Mouse (Mus musculus): Measurements from ENCODE around the gene Nupr1.

Nupr1 gene

DNA sequence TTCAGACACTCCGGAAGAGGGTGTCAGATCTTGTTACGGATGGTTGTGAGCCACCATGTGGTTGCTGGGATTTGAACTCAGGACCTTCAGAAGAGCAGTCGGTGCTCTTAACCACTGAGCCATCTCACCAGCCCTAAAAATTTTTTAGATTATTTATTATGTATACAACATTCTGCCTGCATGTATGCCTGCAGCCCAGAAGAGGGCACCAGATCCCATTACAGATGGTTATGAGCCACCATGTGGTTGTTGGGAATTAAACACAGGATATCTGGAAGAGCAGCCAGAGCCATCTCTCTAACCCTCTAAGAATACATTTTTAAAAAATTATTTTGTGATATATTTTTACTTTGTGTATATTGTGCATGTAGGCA is 12.6 kb upstream of the Nupr1 start:
- peak; percentile 53 for DNase-seq (ENCODE audit: low spot score)

DNA sequence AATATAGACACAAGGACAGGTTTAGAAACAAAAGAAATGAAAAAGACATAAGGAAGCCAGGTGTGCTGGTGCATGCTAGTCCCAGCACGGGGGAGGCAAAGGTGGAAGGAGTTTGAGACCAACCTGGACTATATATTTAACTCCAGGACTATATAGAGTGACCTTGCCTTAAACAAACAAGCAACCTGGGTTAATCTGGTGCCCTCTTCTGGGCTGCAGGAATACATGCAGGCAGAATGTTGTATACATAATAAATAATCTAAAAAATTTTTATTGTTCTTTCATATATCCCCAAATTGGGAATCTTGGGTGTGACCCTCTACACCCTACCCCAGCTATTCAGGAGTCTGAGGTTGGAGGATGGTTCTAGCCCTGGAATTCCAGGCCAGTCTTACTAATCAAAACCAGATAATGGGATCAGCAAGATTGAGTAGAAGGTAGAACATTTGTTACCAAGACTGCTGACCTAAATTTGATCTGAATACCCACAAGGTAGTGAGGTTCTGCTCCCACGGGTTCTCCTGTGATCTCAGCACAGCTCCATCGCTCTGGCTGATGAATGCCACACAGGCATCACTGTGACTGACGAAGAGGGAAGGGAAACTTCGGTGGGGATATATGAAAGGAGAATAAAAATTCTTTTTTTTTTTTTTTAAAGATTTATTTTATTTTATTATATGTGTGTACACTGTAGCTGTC is 12.0 kb upstream of the Nupr1 start:
- DNase-seq (ENCODE audit: low spot score): no peak

DNA sequence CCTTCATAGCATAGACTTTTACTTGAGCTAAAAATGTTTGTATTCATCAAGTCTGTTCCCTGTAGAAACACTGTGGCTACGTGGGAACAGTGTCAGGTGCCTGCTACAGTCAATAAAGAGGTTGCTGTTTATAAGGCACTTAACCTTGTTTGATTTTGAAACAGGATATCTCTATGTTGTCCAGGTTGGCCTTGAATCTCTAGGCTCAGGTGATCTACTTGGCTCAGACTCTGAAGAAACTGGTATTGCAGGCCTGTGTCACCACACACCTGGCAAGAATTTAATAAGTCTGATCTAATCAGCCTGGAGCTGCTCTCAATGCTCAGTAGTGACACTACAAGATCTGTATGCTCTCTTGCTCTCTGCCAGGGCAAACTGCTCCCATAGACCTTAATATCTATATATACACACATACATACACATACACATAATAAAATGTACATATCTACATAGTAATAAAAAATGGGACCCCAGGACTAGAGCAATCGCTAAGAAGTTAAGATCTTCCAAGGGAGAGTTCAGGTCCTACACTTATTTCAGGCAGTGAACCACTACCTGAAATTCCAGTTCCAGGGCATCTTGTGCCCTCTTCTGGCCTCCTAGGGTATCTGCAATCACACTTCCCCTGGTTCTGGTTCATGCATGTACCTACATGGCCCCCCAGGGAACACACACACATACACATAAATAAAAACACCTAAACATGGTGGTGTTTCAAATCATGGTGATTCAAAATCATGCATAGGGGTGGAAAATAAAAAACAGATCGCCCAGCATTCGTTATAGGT is 6.3 kb upstream of the Nupr1 start:
- DNase-seq (ENCODE audit: low spot score): peak; percentile 68

DNA sequence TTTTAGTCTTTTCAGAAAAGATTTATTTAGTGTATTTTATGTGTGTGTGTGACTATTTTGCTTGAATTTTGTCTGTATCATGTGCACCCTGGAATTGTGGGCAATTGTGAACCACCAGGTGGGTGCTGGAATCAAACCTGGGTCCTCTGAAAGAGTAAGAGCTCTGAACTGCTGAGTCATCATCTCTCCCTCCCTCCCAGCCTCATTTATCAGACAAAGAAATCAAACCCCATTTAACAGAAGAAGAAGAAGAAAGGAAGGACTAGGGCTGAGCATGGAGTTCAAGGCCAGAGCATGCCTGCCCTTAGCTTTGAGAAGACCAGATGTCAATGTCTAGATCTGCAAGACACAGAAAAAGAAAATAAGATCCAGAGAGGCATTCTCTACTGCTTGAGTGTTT is 4.7 kb upstream of the Nupr1 start:
- DNase-seq (ENCODE audit: low spot score): no peak

DNA sequence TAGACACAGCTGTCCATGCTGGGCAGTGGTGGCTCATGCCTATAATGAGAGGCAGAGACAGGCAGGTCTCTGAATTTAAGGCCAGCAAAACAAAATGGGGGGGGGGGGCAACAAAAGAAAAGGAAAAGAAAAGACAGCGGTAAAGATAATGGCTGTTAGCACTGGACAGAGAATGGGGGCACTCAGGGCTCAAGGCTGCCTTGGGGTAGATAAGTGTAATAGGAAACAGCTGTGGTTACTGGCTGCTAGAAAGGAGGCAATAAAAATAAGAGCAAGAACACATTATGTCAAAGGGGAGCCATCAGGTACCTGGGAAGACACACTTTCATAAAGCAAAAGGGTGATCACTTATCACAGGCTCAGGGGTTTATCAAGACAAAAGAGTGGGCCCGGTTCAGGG is 1.8 kb upstream of the Nupr1 start:
- no peak for DNase-seq (ENCODE audit: low spot score)

DNA sequence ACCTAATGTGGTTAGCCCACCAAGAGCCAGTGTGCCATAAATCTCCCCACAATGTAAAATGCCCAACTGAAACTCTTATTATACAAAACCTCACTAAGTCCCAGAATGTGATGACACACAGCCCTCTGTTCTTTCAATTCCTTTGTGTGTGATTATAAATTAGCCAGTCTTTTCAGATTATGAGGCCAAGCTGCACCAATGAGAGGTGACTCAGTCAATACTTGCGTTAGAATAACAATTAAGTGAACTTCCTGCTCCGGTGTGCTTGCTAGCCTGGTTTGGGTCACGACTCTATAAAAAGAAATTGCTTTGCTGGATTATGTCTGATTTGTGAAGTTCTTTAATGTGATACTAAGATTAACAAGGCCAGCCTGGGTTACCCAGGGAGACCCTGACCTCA is 746 bp downstream of the Nupr1 start:
- DNase-seq (ENCODE audit: low spot score): no peak

DNA sequence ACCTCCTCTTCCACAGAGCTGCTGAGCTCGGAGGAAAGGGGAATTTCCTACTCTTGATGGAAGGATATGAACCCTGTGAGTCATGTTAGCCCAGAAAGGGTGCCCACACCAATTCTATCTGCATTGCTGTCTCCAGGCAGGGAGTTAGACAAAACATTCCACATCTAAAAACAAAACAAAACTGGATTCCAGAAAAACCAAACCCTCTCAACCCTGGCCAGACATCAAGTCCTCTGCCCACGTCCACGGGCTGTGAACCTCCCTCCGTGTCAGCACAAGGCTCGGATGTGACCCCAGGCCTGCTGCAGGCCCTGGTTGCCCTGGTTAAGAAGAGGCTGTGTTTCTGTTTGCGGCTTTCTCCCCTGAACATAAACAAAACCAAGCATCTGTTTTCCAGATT is 2.5 kb downstream of the Nupr1 start:
- DNase-seq (ENCODE audit: low spot score): no peak

DNA sequence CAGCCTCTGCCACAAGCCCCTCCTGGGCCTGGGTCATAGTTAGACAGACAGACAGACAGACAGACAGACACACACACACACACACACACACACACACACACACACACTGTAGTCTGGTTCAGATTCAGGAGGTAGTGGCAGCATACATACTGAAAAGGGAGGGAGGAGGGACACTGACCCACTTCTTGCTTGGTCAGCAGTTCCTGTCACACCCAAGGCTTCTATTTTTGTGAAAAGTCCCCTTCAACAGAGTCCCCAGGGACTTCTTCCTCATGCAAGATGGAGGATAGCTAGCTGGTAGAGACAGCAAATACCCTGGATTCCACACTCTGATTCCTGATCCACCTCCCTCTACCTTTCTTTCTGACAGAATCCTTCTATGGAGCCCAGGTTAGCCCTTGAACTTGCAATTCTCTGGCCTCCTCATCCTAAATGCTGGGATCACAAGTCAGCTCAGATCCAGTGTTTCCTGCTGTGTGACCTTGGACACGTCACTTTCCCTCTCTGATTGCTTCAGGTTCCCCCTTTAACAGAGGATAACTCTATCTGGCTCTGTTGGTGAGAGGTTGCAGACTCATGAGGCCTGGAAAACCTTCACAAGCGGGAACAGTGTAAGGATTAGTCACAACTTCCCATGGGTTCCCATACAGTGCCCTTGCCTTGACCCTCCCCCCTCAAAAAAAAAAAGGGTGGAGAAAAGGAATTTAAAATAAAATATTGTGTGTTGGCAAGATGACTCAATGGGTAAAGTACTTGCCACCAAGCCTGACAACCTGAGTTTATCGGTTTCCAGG is 4.7 kb downstream of the Nupr1 start:
- no peak for DNase-seq (ENCODE audit: low spot score)

DNA sequence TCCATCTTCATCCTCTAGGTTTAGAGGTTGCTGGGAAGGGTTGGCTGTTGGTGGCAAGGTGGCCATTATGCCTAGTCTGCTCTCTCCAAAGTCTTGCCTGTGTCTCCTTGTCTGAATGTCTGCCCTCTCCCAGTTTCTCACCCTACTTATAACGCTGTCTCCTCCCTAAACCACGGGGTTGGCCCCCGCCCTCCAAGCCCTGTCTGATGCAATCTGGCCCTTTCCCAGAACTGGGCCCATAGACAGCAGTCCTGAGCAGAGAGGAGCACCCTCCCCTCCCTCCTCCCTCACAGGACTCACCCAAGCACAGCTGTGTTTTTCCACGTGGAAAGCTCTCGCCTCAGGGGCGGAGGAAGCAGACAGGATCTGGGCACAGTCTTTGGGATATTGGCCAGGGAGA is 5.3 kb downstream of the Nupr1 start:
- DNase-seq (ENCODE audit: low spot score): no peak

DNA sequence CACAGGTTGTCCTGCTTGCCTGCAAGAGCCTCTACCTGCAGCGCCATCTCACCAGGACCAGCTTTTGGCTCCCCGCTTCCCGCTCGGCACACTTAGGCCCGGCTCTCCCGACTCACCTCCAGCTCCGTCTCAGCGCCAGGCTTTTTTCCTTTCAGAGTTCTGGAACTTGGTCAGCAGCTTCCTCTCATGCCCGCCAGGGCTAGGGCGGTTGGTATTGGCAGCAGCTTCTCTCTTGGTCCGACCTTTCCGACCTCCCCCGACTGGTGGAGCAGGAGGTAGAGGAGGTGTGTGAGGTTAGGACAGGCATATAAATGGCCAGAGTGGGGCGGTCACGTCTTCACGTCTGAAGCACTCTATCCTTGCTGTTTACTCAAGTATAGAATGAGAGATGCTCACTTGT is 5.9 kb downstream of the Nupr1 start:
- DNase-seq (ENCODE audit: low spot score): no peak

DNA sequence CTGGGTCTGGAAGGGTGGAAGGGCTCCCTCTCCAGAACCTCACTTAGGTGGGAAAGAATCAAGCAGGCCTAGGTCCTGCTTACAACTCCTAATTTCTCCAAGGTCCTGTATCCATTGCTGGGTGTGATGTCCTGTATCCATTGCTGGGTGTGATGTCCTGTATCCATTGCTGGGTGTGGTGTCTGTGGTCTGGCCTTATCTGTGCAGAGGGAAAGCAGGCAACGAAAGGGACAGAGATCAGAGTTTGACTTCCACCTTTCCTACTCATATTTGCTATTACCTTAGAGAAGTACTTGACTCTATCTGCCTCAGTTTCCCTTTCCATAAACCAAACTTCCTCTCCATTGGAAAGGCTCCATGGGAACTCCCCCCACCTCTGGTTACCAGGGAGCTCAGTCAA is 7.3 kb downstream of the Nupr1 start:
- DNase-seq (ENCODE audit: low spot score): no peak

DNA sequence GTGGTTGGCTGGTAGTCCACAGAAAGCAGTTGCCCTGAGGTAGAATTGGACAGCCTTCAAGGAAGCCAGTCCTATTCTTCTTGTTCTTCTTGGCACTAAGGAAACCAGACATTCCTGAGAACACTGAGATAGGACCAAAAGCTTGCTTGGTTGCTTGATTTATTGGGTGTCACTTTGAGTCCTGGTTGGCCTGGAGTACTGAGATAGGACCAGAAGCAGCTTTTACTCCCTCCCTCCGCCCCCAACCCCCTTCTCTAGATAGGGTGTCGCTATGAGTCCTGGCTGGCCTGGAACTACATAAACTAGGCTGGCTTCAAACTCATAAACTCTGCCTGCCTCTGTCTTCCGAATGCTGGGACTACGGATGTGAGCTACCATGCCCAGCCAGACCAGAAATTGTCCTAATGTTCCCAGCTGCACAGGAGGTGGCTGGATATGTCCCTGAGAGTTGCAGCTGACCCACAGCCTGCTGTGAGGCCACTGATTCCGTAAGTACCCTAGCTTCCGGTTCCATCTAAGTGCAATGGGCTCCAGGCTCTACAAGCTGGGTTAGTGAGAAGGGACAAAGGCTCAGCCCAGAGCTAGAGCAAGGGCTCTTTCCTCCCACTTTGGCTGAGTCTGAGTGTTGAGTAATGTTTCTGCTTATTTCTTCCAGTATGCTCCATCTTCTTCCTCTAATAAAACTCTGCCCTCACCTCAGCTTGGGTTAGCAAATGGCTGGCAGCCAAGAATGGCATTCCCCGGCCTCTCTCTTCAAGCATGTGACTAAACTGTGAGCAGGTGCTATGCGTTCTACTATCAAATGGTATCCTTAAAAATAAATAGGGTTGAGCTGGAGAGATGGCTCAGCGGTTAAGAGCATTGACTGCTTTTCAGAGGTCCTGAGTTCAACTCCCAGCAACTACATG is 9.0 kb downstream of the Nupr1 start:
- DNase-seq (ENCODE audit: low spot score): no peak

DNA sequence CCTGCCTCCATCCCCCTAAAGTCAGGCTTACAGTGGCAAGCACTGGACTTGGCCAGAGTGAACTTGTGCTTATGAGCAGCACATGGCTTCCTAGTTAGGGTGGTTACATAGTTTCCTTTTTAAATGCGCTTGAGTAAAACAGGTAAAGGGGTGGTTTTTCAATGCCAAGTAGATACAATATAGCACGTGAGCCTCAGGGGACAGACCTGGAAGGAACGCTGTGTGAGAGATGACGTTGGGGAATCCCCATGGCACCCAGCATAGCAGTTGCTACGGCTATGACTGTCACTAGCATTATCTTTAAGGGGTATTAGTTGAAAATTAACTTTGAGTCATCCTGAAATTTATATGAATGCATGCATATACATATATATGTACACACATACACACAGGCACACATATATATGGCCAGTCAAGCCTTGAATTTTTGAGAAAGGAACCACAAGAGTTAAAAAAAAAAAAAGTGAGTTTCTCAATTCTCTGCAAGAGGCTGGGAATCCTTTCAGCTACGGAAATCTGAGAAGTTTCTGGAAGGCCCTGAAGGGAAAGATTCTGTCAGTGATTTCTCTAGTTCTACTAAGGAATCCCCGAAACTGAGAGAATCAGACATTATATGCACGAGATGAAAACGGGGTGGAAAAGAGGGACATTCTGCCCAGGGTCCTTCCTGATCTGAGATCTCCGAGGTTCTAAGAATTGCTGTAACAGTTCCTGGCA is 10.9 kb downstream of the Nupr1 start:
- DNase-seq (ENCODE audit: low spot score): no peak

DNA sequence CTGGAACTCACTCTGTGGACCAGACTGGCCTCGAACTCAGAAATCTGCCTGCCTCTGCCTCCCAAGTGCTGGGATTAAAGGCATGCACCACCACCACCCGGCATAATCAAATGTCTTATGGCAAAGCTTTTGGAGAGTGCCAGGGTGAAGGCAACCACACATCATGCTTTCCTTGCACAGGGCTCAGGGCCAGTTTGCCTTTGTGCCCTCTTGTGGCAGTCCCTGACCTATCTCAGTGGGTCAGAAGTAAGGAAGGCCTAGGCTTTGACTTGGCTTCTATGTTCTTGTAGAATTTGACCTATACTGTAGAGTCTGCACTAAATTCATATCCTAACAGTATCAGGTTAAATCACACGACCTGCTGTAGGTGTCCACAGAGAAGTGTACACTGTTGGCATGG is 14.0 kb downstream of the Nupr1 start:
- no peak for DNase-seq (ENCODE audit: low spot score)

DNA sequence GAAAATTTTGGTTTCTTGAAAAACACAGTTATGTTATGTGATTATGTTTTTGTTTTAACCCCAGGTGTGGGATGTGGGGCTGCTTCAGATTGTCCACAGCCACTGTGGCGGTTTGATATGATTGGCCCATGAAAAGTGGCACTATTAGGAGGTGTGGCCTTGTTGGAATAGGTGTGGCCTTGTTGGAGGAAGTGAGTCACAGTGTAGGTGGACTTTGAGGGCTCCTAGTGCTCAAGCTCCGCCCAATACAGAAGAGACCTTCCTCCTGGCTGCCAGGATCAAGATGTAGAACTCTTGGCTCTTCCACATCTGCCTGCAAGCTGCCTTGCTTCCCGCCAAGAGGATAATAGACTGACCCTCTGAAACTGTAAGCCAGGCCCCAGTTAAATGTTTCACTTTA is 17.9 kb downstream of the Nupr1 start:
- DNase-seq (ENCODE audit: low spot score): no peak

DNA sequence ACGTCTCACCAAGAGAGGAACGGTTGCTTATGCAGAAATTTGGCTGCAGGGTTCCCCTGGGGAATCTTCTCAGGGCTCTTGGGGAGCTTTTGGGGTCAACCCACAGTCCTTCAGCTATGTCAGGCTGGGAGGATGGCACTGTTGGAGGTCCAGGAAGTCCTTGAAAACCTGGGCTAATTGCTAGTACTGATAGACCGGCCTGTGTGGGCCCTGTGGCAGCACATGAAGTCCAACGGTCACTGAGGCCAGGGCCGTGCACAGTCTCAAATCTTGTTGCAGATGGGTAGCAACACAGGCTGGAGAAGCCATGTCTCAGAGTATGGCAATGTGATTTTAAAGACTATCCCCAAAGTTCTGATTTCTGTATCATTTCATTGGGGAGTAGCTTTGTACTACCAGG is 22.9 kb downstream of the Nupr1 start:
- no peak for DNase-seq (ENCODE audit: low spot score)

DNA sequence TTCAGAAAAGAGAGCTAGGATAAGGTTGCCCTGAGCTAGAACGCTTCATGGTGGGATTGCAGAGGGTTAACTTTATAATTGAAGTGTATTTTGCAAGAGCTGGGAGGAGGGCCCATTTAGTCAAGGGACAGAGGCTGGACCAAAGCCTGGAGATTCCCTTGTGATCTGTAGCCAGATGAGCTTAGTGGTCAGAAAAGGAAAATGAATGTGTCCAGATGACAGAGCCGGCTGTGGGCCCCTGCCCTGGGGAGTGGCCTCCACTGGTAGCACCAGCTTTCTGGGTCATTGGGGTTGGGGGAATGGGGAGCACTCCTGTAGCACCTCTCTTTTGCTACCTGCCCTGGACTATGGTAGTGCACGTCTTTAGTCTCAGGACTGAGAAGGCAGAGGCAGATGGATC is 23.6 kb downstream of the Nupr1 start:
- DNase-seq (ENCODE audit: low spot score): no peak

DNA sequence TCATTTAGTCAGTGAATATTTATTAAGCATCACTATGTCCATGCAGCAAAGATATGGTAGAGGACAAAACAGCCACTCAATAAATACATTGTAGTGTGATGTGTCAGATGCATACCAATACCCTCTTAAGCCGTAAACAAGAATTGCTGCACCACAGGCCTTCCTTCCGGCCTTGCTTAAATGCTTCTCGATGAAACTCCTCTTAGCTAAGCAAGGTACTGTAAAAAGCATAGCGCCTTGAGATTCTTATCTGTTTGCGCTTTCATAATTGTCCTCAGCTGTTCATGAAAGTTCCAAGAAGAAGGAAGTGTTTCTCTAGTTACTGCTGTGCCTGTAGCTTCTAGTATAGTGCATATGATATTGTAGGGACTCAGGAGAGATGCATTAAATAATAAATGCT is 24.1 kb downstream of the Nupr1 start:
- DNase-seq (ENCODE audit: low spot score): no peak

DNA sequence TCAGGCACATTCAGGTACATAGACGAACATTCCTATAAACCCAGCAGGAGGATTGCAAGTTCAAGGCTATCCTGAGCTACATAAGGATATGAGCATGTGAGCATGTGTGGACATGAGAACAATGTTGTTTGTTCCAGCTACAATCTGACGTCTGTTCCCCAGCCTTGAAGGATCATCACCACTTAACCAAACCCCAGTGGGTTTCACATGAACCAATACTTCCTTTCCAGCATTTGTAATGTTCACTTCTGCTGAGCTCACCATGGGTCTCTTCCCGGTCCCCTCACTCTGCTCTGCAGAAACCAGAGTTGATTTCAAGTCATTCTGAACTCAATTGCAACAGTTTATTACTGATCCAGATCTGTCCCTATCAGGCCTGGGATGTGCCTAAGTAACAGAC is 28.0 kb downstream of the Nupr1 start:
- DNase-seq (ENCODE audit: low spot score): no peak

DNA sequence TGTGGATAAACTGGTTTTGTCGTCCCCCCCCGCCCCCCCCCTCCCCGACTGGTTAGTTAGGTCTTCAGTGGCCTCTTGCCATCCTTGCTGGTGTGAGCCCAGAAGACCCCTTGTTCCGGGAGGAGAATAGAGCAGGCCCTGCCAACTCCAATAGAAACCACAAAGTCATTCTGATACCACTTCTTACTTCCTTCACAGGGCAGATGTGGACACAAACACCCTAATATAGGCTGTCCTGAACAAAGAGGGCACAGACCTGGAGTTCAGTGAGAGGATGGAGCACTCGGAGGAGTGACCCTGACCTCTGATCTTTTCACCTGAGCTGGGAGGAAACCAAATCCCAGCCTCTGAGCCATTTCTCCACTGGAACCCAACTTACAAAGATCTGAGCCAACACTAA is 28.8 kb downstream of the Nupr1 start:
- no peak for DNase-seq (ENCODE audit: low spot score)

DNA sequence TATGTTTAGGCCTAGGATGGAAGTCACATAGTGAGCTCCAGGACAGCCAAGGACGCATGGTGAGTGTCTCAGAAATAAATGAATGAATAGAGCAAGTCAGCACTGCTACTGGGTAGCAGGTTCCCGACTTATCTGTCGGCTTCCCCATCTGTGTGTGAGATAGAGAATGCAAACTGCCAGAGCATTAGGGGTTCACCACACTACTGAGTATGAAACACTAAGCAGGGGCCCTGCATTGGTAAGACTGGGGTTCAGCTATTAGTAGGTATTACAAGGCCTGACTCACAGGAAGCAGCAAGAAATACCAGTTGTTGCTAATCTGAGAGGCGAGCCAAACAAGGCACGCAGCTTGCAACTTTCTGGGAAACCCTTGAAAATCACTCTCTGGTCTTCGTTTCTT is 31.7 kb downstream of the Nupr1 start:
- DNase-seq (ENCODE audit: low spot score): no peak
